Mouse (Mus musculus) frontal cortex, postnatal 14 days (tissue): ENCODE results near the gene 2610008E11Rik.
"Not testable (repeated sequence)": the region's sequence is repeated elsewhere in the genome, so short reads cannot be mapped to it uniquely, and the experiment has no call there.

ENCODE experiments used
- DNase-seq, 2 experiments: peaks; one replicate each; pipeline ENCODE4 v3.0.0; 2022; ENCODE audit warnings: low spot score in 2 of 2

The 2610008E11Rik gene

DNA sequence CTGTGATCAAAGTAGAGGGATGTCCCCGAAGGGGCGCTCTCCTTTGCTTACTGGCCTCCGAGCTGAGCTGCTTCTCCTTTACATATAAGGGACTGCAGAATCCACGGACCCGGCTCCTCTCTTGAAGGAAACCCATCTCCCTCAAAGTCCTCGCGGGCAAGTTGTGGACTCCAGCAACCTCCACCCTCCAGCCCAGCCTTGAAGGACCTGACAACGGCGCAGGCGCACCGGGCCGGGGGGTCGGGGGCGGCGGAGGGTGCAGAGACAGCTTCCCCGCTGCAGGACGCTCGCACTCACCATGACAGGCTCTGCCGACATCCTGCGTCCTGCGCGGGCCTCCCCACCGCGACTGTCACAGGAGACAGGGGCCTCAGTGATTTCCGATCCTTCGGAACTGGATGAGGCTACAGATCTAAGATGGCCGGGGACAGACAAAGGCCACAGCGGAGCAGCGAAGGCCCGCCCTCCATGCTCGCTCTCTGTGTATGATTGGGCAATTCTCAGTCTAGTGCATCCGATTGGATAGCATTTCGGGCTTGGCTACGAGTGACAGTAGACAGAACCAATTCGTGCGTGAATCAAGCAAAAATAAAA, at the start of gene 2610008E11Rik:
2610008E11Rik (minus strand) TSS at position 440 of the 594 bp plus-strand sequence.
- peak; percentile 94 to 95 for DNase-seq

DNA sequence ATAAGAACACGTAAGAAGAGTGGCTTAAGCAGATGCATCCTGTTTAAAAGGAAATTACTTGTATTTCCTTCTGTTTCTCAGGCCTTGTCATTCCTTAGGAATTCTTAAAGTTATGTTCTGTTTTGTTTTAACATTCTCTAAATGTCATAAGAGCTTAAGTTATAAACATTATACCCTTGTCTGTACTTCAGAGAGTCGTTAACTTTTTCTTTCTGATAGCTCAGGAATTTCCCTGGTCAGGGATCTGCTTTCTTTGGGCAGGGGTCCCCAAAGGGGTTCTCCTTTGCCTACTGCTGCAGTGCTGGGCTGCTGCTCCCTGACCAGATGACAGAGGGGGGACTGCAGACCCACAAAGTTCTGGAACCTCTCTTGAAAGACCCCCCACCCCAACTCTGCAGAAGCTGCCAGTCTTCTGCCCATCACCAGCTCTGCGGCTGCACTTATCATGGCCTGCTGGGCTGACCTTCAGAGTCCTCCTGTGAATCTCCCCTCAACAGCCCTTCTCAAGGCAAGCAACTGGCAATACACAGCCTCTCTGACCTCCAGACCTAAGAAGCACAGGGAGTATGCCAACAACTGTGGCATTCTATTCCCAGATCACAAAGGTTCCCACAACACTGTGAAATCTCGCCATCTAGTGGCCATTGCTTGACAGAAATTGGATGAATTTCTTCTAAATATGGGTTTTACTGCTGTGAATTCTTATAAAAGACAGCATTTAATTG, 18.9 kb upstream of the 2610008E11Rik start:
- DNase-seq: peak in 1 of 2 experiments; percentile 20

DNA sequence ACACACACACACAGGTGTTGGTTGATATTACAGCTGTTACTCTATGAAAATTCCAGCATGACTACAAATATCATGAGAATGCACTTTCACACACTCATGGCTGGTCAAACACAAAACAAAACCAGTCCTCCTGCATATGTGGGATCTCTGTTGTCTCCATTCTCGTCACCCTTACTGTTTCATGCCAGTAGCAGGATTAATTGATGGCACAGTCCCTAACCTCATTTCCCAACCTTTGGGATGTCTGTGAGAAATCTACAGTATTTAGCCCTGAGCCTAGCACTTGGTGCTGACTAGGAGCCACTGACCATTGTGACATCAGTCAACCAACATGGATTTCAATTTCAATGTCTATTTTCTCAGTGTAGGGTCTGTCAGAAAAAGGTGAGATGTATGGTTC, 17.7 kb upstream of the 2610008E11Rik start:
- no peak for DNase-seq

DNA sequence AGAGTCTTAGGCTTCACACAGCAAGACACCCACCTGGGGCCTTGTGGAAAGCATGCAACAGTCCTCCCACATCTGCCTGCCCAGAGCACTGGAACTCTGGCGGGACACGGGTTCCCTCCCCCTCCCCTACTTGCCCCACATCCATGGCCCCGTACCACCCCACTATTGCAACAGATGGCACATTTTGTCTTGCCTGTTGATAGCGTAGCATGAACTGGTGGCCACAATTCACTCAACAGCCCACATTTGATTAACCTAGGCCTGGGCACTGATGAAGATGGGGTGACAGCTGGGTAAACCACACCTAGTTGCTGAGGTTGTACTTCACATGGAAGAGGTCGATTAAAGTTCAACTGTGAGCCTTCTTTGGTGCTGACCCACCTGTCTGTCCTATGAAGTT, 13.1 kb upstream of the 2610008E11Rik start:
- DNase-seq: no peak

DNA sequence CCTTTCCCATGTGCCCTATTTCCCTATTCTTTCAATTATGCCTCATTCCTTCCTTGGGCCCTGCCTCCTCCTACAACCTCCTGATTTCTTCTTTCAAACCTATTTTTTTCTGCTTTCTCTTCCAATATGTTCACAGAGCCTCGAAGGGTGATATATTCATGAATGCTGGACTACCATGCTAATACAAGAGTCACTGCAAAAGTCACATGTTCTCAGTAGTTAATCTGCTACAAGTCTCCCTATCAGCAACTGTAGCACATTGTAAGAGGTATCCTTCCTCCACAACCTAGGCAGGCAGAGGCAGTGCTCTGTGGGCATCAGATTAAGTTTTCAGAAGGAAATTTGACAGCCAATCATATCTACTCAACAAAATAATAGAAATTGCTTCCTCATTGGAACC, 11.8 kb upstream of the 2610008E11Rik start:
- DNase-seq: no peak

DNA sequence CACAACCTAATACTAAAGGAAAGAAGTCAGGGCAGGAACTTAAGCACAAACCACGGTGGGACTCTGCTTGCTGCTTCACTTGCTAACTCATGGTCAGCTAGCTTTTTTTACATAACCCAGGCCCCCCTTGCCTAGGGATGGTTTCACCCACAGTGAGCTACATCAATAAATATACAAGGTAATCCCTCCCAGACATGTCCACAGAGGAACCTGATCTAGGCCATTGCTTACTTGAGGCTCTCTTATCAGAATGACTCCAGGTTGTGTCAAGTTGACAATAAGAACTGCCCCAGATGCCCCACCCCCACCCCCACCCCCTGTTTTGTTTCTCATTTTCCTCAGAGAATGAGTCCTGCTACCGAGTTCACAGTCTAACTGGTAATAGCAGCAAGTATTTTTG, 10.1 kb upstream of the 2610008E11Rik start:
- no peak for DNase-seq

DNA sequence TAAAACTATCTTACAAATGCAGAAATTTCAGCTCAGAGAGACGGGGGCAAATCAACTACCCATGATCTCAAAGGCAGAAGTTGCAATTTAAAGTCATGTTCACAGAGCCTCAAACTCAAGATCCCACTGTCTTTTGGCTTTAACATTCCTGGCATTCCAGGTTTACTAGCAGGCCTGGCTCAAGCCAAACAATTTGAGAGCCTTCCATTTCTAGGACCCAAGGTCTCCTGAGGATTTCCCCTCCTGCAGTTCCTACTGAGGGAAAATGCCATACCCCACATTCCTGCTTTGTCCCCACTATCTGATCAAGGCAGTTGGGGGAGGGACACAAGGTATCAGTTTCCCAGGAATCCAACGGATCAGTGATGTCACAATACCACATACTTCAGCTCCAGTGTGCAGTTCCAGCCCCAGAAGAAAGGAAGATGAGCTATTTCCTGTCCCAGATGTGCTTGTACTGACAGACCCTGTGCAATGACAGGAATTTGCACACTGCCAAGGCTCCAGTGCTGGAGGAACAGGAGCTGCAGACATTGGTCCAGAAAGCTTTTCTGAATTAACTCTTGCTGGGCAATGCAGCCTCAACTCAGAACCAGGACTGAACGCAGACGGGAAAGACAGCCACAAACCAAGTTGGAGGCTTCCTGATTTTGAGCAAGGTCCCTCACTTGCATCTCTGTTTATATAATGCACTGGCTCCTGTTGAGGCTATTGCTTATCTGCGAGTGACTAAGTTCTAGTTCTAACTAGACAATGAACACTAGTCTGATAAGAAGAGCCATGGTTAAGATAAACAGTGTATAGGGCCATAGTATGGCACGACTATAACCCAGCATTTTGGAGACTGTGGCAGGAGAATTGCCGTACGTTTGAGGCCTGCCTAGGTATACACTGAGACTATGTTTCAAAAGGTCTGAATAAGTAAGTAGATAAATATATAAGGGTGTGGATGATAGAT, 9.2 kb upstream of the 2610008E11Rik start:
- DNase-seq: no peak

DNA sequence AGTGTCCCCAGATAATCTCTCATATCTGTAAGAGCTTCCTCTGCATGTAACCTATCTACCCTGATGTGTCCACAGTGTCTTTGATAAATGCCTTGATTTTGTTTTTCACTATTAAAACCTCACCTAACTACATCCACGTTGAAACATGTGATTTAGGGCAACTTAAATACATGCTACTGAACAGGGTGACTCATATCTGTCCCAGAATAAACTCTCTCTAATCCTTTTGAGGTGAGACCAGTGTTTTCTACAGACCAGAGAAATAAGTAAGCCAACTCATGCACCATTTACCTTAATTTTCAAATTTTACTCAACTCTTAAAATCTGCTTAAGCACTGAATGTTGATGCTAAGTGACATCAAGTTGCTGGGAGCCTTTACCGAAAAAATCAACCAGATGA, 694 bp downstream of the 2610008E11Rik start:
- DNase-seq: no peak

DNA sequence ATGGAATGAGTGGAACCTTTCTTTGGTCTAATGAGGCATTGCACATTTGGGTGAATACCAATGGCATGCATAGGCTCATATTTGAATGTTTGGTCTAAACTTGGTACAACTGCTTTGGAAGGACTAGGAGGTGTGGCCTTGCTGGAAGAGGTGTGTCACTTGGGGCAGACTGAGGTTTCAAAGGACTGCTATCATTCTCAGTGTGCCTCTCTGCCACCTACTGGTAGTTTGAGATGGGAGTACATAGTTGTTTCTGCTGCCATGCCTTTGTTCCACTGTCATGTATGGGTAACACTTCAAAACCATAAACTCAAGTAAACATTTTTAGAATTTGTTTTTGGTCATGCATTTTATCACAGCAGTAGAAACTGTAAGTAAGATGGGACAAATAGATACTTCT, 5.7 kb downstream of the 2610008E11Rik start:
- no peak for DNase-seq

DNA sequence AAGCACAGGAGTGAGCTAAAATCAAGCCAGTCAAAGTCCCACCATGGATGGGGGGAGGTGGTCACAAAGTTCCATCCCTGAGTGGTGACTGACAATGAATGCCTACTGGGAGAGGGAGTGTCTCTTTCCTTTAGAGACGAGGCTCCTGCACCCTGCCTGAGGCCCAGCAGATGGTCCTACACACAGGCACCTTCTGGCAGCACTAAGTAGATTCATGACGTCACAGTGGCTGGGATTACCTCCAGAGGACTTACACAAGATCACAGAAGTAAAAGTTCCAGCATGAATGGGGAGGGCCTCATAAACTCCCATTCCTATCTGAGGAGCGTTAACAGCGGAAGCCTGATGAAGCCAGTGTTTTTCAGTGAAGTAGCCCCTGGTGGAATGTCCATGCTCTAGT, 8.4 kb downstream of the 2610008E11Rik start:
- DNase-seq: no peak

DNA sequence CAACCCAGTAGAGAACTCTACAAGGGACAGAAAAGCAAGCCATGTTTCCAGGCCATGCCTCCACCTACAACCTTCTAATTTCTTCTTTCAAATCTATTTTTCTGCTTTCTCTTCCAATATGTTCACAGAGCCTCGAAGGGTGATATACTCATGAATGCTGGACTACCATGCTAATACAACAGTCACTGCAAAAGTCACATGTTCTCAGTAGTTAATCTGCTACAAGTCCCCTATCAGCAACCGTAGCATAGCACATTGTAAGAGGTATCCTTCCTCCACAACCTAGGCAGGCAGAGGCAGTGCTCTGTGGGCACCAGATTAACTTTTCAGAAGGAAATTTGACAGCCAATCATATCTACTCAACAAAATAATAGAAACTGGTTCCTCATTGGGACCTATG, 10.8 kb downstream of the 2610008E11Rik start:
- DNase-seq: no peak

DNA sequence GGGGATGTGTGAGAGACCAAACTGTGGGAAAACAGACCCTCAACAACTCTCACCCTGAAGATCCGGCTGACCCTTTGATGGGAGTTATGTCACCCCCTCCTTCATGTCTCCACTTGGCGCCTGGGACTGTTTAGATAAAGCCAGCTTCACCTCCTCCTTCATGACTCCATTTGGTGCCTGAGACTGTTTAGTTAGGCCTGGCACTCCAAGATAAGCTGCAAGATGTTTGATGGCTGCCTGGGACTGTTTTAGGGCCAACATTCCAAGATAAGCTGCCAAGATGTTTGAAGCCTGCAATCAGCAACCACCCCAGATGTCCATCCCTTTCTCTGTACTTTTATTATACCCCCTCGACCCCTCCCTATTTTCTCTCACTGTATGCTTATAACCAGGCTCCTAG, 40.0 kb downstream of the 2610008E11Rik start:
- DNase-seq: not testable (repeated sequence)

DNA sequence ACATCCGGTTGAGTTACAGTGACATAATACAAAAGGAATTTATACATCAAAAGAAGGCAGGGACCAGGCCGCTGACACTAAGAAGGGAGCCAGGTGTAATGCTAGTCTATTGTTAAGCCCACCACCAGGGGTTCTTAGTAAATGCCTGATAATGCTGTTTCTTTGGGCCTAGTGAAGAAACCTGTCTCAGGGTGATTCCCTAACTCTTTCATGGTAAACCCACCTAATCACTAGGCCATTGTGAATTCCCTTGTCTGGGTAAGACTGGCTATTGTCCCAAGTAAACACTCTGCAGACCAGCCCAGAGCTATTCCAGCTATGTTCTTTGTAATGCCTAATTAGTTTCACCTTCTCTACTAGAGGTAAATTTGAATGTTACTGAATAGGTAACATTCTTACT, 54.9 kb downstream of the 2610008E11Rik start:
- not testable (repeated sequence) for DNase-seq

DNA sequence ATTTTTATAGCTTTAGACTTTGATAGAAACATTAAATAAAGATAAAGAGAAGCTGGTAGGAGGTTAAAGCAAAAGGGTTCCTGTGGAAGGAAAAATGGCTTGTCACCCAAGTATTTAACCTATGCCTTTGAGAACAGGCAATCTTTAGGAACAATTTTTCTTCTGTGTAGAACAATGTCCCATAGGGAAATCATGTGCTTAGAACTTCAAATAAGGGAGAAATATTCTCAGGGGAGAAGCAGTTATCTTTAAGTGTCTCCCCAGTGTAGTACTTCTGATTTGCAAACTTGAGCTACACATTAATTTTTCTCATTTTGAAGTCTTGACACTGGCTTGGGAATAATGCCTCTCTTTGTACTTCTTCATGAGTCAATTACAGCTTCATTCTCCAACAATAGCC, 69.0 kb downstream of the 2610008E11Rik start, which contains the start of gene Olfr57:
Olfr57 (plus strand) TSS at position 301 of the 400 bp plus-strand sequence.
- DNase-seq: no peak
